Mouse (Mus musculus): ENCODE measurements around the gene Ssx2ip. TPM values are rescaled to one million over a fixed set of nuclear protein-coding genes. Genes with fewer than 3 reads are reported as not detected.

Gene Ssx2ip
- polyA plus RNA-seq, 1 experiment from 2014 or later, result 16.7 TPM

- no peak overlapping the region for H3K27ac ChIP-seq (replicated peaks)
- no peak for ATAC-seq (ENCODE audit: low FRiP score)
- peaks cover 6% of the 10 kb centered on the region; the same call in 1 of the 2 replicates for H3K4me1 ChIP-seq
- 13% methylated on average over 9 of the region's 9 CpGs for WGBS
- no peaks in the 10 kb centered on the region for H3K36me3 ChIP-seq
- H3K9me3 ChIP-seq (replicated peaks), result no peaks in the 10 kb centered on the region
- H3K4me3 ChIP-seq (replicated peaks), result no peak overlapping the region
- H3K27me3 ChIP-seq (replicated peaks), result peaks cover 14% of the 10 kb centered on the region
- no peak overlapping the region for H3K9ac ChIP-seq (replicated peaks)
- no peak overlapping the region for H3K4me2 ChIP-seq
Measured at GRCm38 (mm10) chr3:146379740-146380466, 24.5 kb upstream of the Ssx2ip start.

GRCm38 (mm10) chr3:146380874-146381273 is 23.6 kb upstream of the Ssx2ip start:
- H3K27me3 ChIP-seq (replicated peaks), result peaks cover 14% of the 10 kb centered on the region
- no peaks in the 10 kb centered on the region for H3K36me3 ChIP-seq
- H3K4me1 ChIP-seq, result peaks cover 6% of the 10 kb centered on the region; the same call in 1 of the 2 replicates
- ATAC-seq (ENCODE audit: low FRiP score), result no peak
- no peak overlapping the region for H3K27ac ChIP-seq (replicated peaks)
- no peak overlapping the region for H3K9ac ChIP-seq (replicated peaks)
- WGBS, result 92% methylated on average over 2 of the region's 2 CpGs
- no peak overlapping the region for H3K4me3 ChIP-seq (replicated peaks)
- no peak overlapping the region for H3K4me2 ChIP-seq
- H3K9me3 ChIP-seq (replicated peaks), result no peaks in the 10 kb centered on the region

- Histone ChIP-seq H3K4me3 (replicated peaks) (no peak overlapping the region), H3K4me1 (peaks cover 6% of the 10 kb centered on the region; the same call in 1 of the 2 replicates), H3K9ac (replicated peaks) (no peak overlapping the region), H3K4me2 (no peak overlapping the region), H3K27ac (replicated peaks) (no peak overlapping the region), H3K27me3 (replicated peaks) (peaks cover 9% of the 10 kb centered on the region), H3K36me3 (no peaks in the 10 kb centered on the region), H3K9me3 (replicated peaks) (no peaks in the 10 kb centered on the region)
- no peak for ATAC-seq (ENCODE audit: low FRiP score)
- WGBS, result 94% methylated on average over 9 of the region's 9 CpGs
Measured at GRCm38 (mm10) chr3:146381471-146381870, 23.0 kb upstream of the Ssx2ip start.

GRCm38 (mm10) chr3:146386800-146387199 is 17.6 kb upstream of the Ssx2ip start:
- ATAC-seq (ENCODE audit: low FRiP score), result no peak
- no peaks in the 10 kb centered on the region for H3K9me3 ChIP-seq (replicated peaks)
- 81% methylated on average over 3 of the region's 3 CpGs for WGBS
- H3K36me3 ChIP-seq, result no peaks in the 10 kb centered on the region
- H3K4me3 ChIP-seq (replicated peaks), result no peak overlapping the region
- H3K4me2 ChIP-seq, result no peak overlapping the region
- H3K27ac ChIP-seq (replicated peaks), result no peak overlapping the region
- no peaks in the 10 kb centered on the region for H3K27me3 ChIP-seq (replicated peaks)
- no peak overlapping the region for H3K9ac ChIP-seq (replicated peaks)
- H3K4me1 ChIP-seq, result no peaks in the 10 kb centered on the region

- no peak overlapping the region for H3K4me3 ChIP-seq (replicated peaks)
- no peaks in the 10 kb centered on the region for H3K27me3 ChIP-seq (replicated peaks)
- no peaks in the 10 kb centered on the region for H3K36me3 ChIP-seq
- H3K9ac ChIP-seq (replicated peaks), result no peak overlapping the region
- no peak overlapping the region for H3K27ac ChIP-seq (replicated peaks)
- no peaks in the 10 kb centered on the region for H3K4me1 ChIP-seq
- no peaks in the 10 kb centered on the region for H3K9me3 ChIP-seq (replicated peaks)
- no peak for ATAC-seq (ENCODE audit: low FRiP score)
- H3K4me2 ChIP-seq, result peak overlapping the region; percentile 4; the same call in 1 of the 2 replicates
- whole genome bisulfite sequencing, result 72% methylated on average over 19 of the region's 19 CpGs
Measured at GRCm38 (mm10) chr3:146392656-146393321, 11.7 kb upstream of the Ssx2ip start.

- Histone ChIP-seq H3K4me1 (no peaks in the 10 kb centered on the region), H3K36me3 (no peaks in the 10 kb centered on the region), H3K27ac (replicated peaks) (no peak overlapping the region), H3K27me3 (replicated peaks) (no peaks in the 10 kb centered on the region), H3K4me2 (no peak overlapping the region), H3K4me3 (replicated peaks) (no peak overlapping the region), H3K9me3 (replicated peaks) (no peaks in the 10 kb centered on the region), H3K9ac (replicated peaks) (no peak overlapping the region)
- no peak for ATAC-seq (ENCODE audit: low FRiP score)
- 29% methylated on average over 7 of the region's 7 CpGs for WGBS
Measured at GRCm38 (mm10) chr3:146393641-146394100, 10.8 kb upstream of the Ssx2ip start.

- Histone ChIP-seq H3K9ac (replicated peaks) (no peak overlapping the region), H3K9me3 (replicated peaks) (no peaks in the 10 kb centered on the region), H3K27me3 (replicated peaks) (no peaks in the 10 kb centered on the region), H3K27ac (replicated peaks) (no peak overlapping the region), H3K36me3 (no peaks in the 10 kb centered on the region), H3K4me3 (replicated peaks) (no peak overlapping the region), H3K4me1 (no peaks in the 10 kb centered on the region), H3K4me2 (no peak overlapping the region)
- ATAC-seq (ENCODE audit: low FRiP score), result no peak
- 82% methylated on average over 6 of the region's 6 CpGs for WGBS
Measured at GRCm38 (mm10) chr3:146396256-146396655, 8.2 kb upstream of the Ssx2ip start.

GRCm38 (mm10) chr3:146396934-146397333 is 7.5 kb upstream of the Ssx2ip start:
- H3K4me2 ChIP-seq, result no peak overlapping the region
- H3K4me3 ChIP-seq (replicated peaks), result no peak overlapping the region
- no peaks in the 10 kb centered on the region for H3K36me3 ChIP-seq
- H3K27ac ChIP-seq (replicated peaks), result no peak overlapping the region
- no peak for ATAC-seq (ENCODE audit: low FRiP score)
- WGBS, result 100% methylated on average over 1 of the region's 1 CpGs
- no peaks in the 10 kb centered on the region for H3K9me3 ChIP-seq (replicated peaks)
- H3K27me3 ChIP-seq (replicated peaks), result no peaks in the 10 kb centered on the region
- no peaks in the 10 kb centered on the region for H3K4me1 ChIP-seq
- H3K9ac ChIP-seq (replicated peaks), result no peak overlapping the region

GRCm38 (mm10) chr3:146397847-146398246 is 6.6 kb upstream of the Ssx2ip start:
- no peak overlapping the region for H3K4me2 ChIP-seq
- H3K27ac ChIP-seq (replicated peaks), result no peak overlapping the region
- WGBS, result 97% methylated on average over 4 of the region's 4 CpGs
- H3K27me3 ChIP-seq (replicated peaks), result no peaks in the 10 kb centered on the region
- no peak overlapping the region for H3K9ac ChIP-seq (replicated peaks)
- no peaks in the 10 kb centered on the region for H3K4me1 ChIP-seq
- no peak overlapping the region for H3K4me3 ChIP-seq (replicated peaks)
- no peaks in the 10 kb centered on the region for H3K9me3 ChIP-seq (replicated peaks)
- ATAC-seq (ENCODE audit: low FRiP score), result no peak
- no peaks in the 10 kb centered on the region for H3K36me3 ChIP-seq

GRCm38 (mm10) chr3:146399203-146399602 is 5.2 kb upstream of the Ssx2ip start:
- H3K36me3 ChIP-seq, result no peaks in the 10 kb centered on the region
- H3K4me1 ChIP-seq, result peaks cover 5% of the 10 kb centered on the region; the same call in 1 of the 2 replicates

GRCm38 (mm10) chr3:146403770-146404169 is 672 bp upstream of the Ssx2ip start:
- Histone ChIP-seq H3K9ac (replicated peaks) (peak overlapping the region; percentile 93), H3K4me1 (peaks cover 30% of the 10 kb centered on the region), H3K27ac (replicated peaks) (peak overlapping the region; percentile 90), H3K27me3 (replicated peaks) (no peaks in the 10 kb centered on the region), H3K9me3 (replicated peaks) (no peaks in the 10 kb centered on the region; the same call in 1 of the 2 replicates), H3K4me2 (peak overlapping the region; percentile 61), H3K36me3 (no peaks in the 10 kb centered on the region), H3K4me3 (replicated peaks) (peak overlapping the region; percentile 89)
- WGBS, result 35% methylated on average over 3 of the region's 3 CpGs
- ATAC-seq (ENCODE audit: low FRiP score), result no peak; the same call in 1 of the 2 replicates

More at GRCm38 (mm10) chr3:146399203-146399602, 5.2 kb upstream of the Ssx2ip start:
- Histone ChIP-seq H3K4me3 (replicated peaks) (no peak overlapping the region), H3K27me3 (replicated peaks) (no peaks in the 10 kb centered on the region), H3K4me2 (no peak overlapping the region), H3K9ac (replicated peaks) (no peak overlapping the region), H3K9me3 (replicated peaks) (no peaks in the 10 kb centered on the region; the same call in 1 of the 2 replicates), H3K27ac (replicated peaks) (no peak overlapping the region)
- ATAC-seq (ENCODE audit: low FRiP score), result no peak
- 91% methylated on average over 5 of the region's 5 CpGs for WGBS

Measured in neural tube, embryonic 15.5 days (tissue).